ENCODE assay signal across 20 mouse cellular contexts in genomic region chr19:21330305-21331115, GRCm38 (mm10). TPM values are rescaled to one million over a fixed set of nuclear protein-coding genes. Genes with fewer than 3 reads are reported as not detected.
DNase-seq lines count a peak whose midpoint lies in the region; ATAC-seq and TF ChIP-seq lines count a peak whose summit lies in the region.
"Had no signal": no experiment of that assay in that cellular context is flagged by ENCODE, and none has a peak within 500 bp of the region (broad histone marks: within the 10 kb centered on the region; RNA-seq: fewer than 3 reads in every experiment).

No protein-coding gene starts in this region.

- no peak for TF ChIP-seq EP300 in heart, postnatal 0 days (IDR thresholded peaks at IDR 0.05; ENCODE audit: low read depth)

- 66% methylated on average over 6 of the region's 6 CpGs for WGBS in heart, postnatal 0 days
- WGBS in kidney, embryonic 16.5 days, result 86% methylated on average over 6 of the region's 6 CpGs
- WGBS in midbrain, embryonic 11.5 days, result 85% methylated on average over 6 of the region's 6 CpGs
- WGBS in midbrain, embryonic 13.5 days, result 92% methylated on average over 6 of the region's 6 CpGs

- no peaks in the 10 kb centered on the region for H3K9me3 ChIP-seq in heart, postnatal 0 days (replicated peaks; ENCODE audit: control insufficient read depth, low read length)
- H3K9me3 ChIP-seq in kidney, embryonic 16.5 days (ENCODE audit: low read length), result peaks cover 3% of the 10 kb centered on the region; the same call in 1 of the 2 replicates
- H3K9me3 ChIP-seq in midbrain, embryonic 11.5 days (ENCODE audit: control insufficient read depth, low read length), result no peaks in the 10 kb centered on the region
- 0 out of 2 replicates have a peak, but pooled peaks cover 5% of the 10 kb centered on the region for H3K9me3 ChIP-seq in midbrain, embryonic 13.5 days
- H3K9me3 ChIP-seq: embryonic facial prominence, embryonic 15.5 days; forebrain, embryonic 12.5 days; heart, embryonic 13.5 days; limb, embryonic 13.5 days; midbrain, embryonic 15.5 days; neural tube, embryonic 15.5 days had no signal

- no peak overlapping the region for H3K4me2 ChIP-seq in heart, postnatal 0 days (ENCODE audit: low read depth, low read length)
- H3K4me2 ChIP-seq in kidney, embryonic 16.5 days (replicated peaks; ENCODE audit: low read depth, low read length), result no peak overlapping the region
- H3K4me2 ChIP-seq in midbrain, embryonic 11.5 days, result no peak overlapping the region
- H3K4me2 ChIP-seq in midbrain, embryonic 13.5 days (replicated peaks), result no peak overlapping the region
- H3K4me2 ChIP-seq: embryonic facial prominence, embryonic 15.5 days; forebrain, embryonic 12.5 days; heart, embryonic 13.5 days; limb, embryonic 13.5 days; midbrain, embryonic 15.5 days; neural tube, embryonic 15.5 days had no signal

- no peaks in the 10 kb centered on the region for H3K36me3 ChIP-seq in heart, postnatal 0 days (replicated peaks; ENCODE audit: control insufficient read depth, insufficient read depth, low read length)
- H3K36me3 ChIP-seq in kidney, embryonic 16.5 days (ENCODE audit: insufficient read depth, low read length), result no peaks in the 10 kb centered on the region
- H3K36me3 ChIP-seq in midbrain, embryonic 11.5 days (ENCODE audit: control insufficient read depth, insufficient read depth, low read length), result no peaks in the 10 kb centered on the region
- H3K36me3 ChIP-seq in midbrain, embryonic 13.5 days, result no peaks in the 10 kb centered on the region
- H3K36me3 ChIP-seq: embryonic facial prominence, embryonic 10.5 days; embryonic facial prominence, embryonic 15.5 days; forebrain, embryonic 12.5 days; heart, embryonic 13.5 days; limb, embryonic 13.5 days; midbrain, embryonic 15.5 days; neural tube, embryonic 15.5 days had no signal

- peak; percentile 69; the same call in 1 of the 2 replicates for ATAC-seq in heart, postnatal 0 days (ENCODE audit: insufficient read depth, low read depth)
- 0 out of 2 replicates have a peak, but pooled peaks have one; percentile 35 for ATAC-seq in kidney, embryonic 16.5 days (ENCODE audit: low FRiP score, low TSS enrichment)
- no peak for ATAC-seq in midbrain, embryonic 11.5 days (ENCODE audit: low FRiP score)
- ATAC-seq in midbrain, embryonic 13.5 days, result no peak
- ATAC-seq: midbrain, embryonic 15.5 days had no signal

- H3K4me1 ChIP-seq in heart, postnatal 0 days (ENCODE audit: control insufficient read depth, insufficient read depth), result 0 out of 2 replicates have a peak, but pooled peaks cover 8% of the 10 kb centered on the region
- no peaks in the 10 kb centered on the region for H3K4me1 ChIP-seq in kidney, embryonic 16.5 days (ENCODE audit: insufficient read depth, low read length)
- no peaks in the 10 kb centered on the region for H3K4me1 ChIP-seq in midbrain, embryonic 11.5 days (ENCODE audit: control insufficient read depth, insufficient read depth, low read length)
- no peaks in the 10 kb centered on the region for H3K4me1 ChIP-seq in midbrain, embryonic 13.5 days (replicated peaks)
- H3K4me1 ChIP-seq: embryonic facial prominence, embryonic 10.5 days; embryonic facial prominence, embryonic 15.5 days; forebrain, embryonic 12.5 days; limb, embryonic 13.5 days; midbrain, embryonic 15.5 days; neural tube, embryonic 15.5 days had no signal

- peak; percentile 21 for DNase-seq in gastrocnemius, adult 18-20 months (ENCODE audit: low spot score)
- DNase-seq in gastrocnemius, postnatal 25 days, result no peak
- DNase-seq in heart, postnatal 0 days (ENCODE audit: low spot score), result peak; percentile 18
- no peak for DNase-seq in heart, postnatal 4 days
- DNase-seq in kidney, postnatal 14 days, result no peak
- peak; percentile 49 for DNase-seq in midbrain, embryonic 11.5 days (ENCODE audit: low spot score, missing footprints)
- DNase-seq: retina, postnatal 1 day; thymus, postnatal 4 days had no signal

- no peak overlapping the region for H3K9ac ChIP-seq in heart, postnatal 0 days (replicated peaks; ENCODE audit: low read depth, low read length)
- H3K9ac ChIP-seq in kidney, embryonic 16.5 days (replicated peaks; ENCODE audit: low read length), result no peak overlapping the region
- no peak overlapping the region for H3K9ac ChIP-seq in midbrain, embryonic 11.5 days (ENCODE audit: low read length)
- no peak overlapping the region for H3K9ac ChIP-seq in midbrain, embryonic 13.5 days (replicated peaks)
- H3K9ac ChIP-seq: embryonic facial prominence, embryonic 15.5 days; forebrain, embryonic 12.5 days; heart, embryonic 13.5 days; limb, embryonic 13.5 days; liver, embryonic 14.5 days; midbrain, embryonic 15.5 days; neural tube, embryonic 15.5 days had no signal

- H3K27ac ChIP-seq in heart, postnatal 0 days (ENCODE audit: low read depth), result no peak overlapping the region
- H3K27ac ChIP-seq in kidney, embryonic 16.5 days (ENCODE audit: low read length), result no peak overlapping the region
- H3K27ac ChIP-seq in midbrain, embryonic 11.5 days (ENCODE audit: low read depth, low read length), result no peak overlapping the region
- no peak overlapping the region for H3K27ac ChIP-seq in midbrain, embryonic 13.5 days
- H3K27ac ChIP-seq: embryonic facial prominence, embryonic 10.5 days; embryonic facial prominence, embryonic 15.5 days; forebrain, embryonic 12.5 days; heart, embryonic 13.5 days; layer of hippocampus, adult 2 months; limb, embryonic 13.5 days; liver, embryonic 14.5 days; macrophage; midbrain, embryonic 15.5 days; neural tube, embryonic 15.5 days had no signal

- no peaks in the 10 kb centered on the region for H3K27me3 ChIP-seq in heart, postnatal 0 days (ENCODE audit: control insufficient read depth, insufficient read depth, low read length)
- H3K27me3 ChIP-seq in kidney, embryonic 16.5 days (ENCODE audit: insufficient read depth, low read length), result no peaks in the 10 kb centered on the region
- no peaks in the 10 kb centered on the region for H3K27me3 ChIP-seq in midbrain, embryonic 11.5 days (ENCODE audit: control insufficient read depth, insufficient read depth, low read length)
- no peaks in the 10 kb centered on the region for H3K27me3 ChIP-seq in midbrain, embryonic 13.5 days
- H3K27me3 ChIP-seq: embryonic facial prominence, embryonic 15.5 days; forebrain, embryonic 12.5 days; heart, embryonic 13.5 days; limb, embryonic 13.5 days; midbrain, embryonic 15.5 days; neural tube, embryonic 15.5 days had no signal

- no peak for TF ChIP-seq CTCF in heart, postnatal 0 days (IDR thresholded peaks at IDR 0.05; ENCODE audit: low read depth)

- no peak overlapping the region for H3K4me3 ChIP-seq in heart, postnatal 0 days (ENCODE audit: low read depth, low read length)
- H3K4me3 ChIP-seq in kidney, embryonic 16.5 days (ENCODE audit: low read length), result no peak overlapping the region
- H3K4me3 ChIP-seq in midbrain, embryonic 11.5 days (ENCODE audit: low read depth, low read length), result no peak overlapping the region
- no peak overlapping the region for H3K4me3 ChIP-seq in midbrain, embryonic 13.5 days (replicated peaks)
- H3K4me3 ChIP-seq: embryonic facial prominence, embryonic 10.5 days; embryonic facial prominence, embryonic 15.5 days; forebrain, embryonic 12.5 days; heart, embryonic 13.5 days; layer of hippocampus, adult 2 months; limb, embryonic 13.5 days; midbrain, embryonic 15.5 days; neural tube, embryonic 15.5 days had no signal

RNA-seq across cellular contexts. Expression of gene Zfand5, which starts 58.4 kb away (rescaled TPM):
- total RNA-seq in gastrocnemius, adult 18-20 months (2021), result 100 to 1,000 TPM; 249 to 268 TPM
- 100 to 1,000 TPM; 193 to 218 TPM for total RNA-seq in gastrocnemius, postnatal 25 days (2021)
- total RNA-seq in heart, postnatal 0 days (2014; rRNA removed; ENCODE audit: low replicate concordance), result 49.8 and 65.5 TPM in 2 replicates
- 113 and 117 TPM in 2 replicates for polyA plus RNA-seq in heart, postnatal 0 days (2015; fragmentation: Nextera tagmentation; extraction: Ambion mirVana)
- 10 to 100 TPM; 93.1 to 99.6 TPM for total RNA-seq in heart, postnatal 4 days (2021)
- 79.6 and 79.7 TPM in 2 replicates for polyA plus RNA-seq in kidney, embryonic 16.5 days (2015; fragmentation: Nextera tagmentation; extraction: Ambion mirVana)
- 186 and 191 TPM in 2 replicates for polyA plus RNA-seq in midbrain, embryonic 11.5 days (2014; fragmentation: Nextera tagmentation; extraction: Ambion mirVana)
- 161 TPM in 2 replicates for polyA plus RNA-seq in midbrain, embryonic 13.5 days (2015; fragmentation: Nextera tagmentation; extraction: Ambion mirVana)

Comparison
In these comparisons a context has a peak if more than half of its experiments do, and no peak if none do; other contexts are left out.
1. DNase-seq: peak in gastrocnemius, adult 18-20 months (single experiment), heart, postnatal 0 days (single experiment) and midbrain, embryonic 11.5 days (single experiment); none in gastrocnemius, postnatal 25 days (single experiment), heart, postnatal 4 days (single experiment) and kidney, postnatal 14 days (single experiment).
2. ATAC-seq: peak in heart, postnatal 0 days (single experiment) and kidney, embryonic 16.5 days (single experiment); none in midbrain, embryonic 11.5 days (single experiment) and midbrain, embryonic 13.5 days (single experiment).